Mouse (Mus musculus) liver, embryonic 14.5 days (tissue): ENCODE results near the gene Klhl29. TPM values are rescaled to one million over a fixed set of nuclear protein-coding genes. Genes with fewer than 3 reads are reported as not detected.

Source experiments
- ATAC-seq: fragments of 200-750 bp; cut with Nextera tagmentation; 2 replicates; pipeline ENCODE4 v1.8.0; 2017; ENCODE audit warnings: moderate number of reproducible peaks, mild to moderate bottlenecking, moderate library complexity; ENCODE audit not compliant: insufficient read depth
- DNase-seq, 3 experiments: peaks; one replicate each; pipeline ENCODE4 v3.0.0-alpha.2; 2012 to 2013; ENCODE audit warnings: low read depth in 3 of 3, low spot score in 3 of 3
- H3K27ac ChIP-seq: fragments of 300-500 bp; sonication (generic); 2 replicates; pipeline ENCODE4 v1.5.1; 2014; ENCODE audit warnings: moderate library complexity, mild to moderate bottlenecking, control low read depth, inconsistent platforms
- H3K27me3 ChIP-seq: fragments of 300-500 bp; sonication (generic); 2 replicates; pipeline ENCODE4 v1.6.1; 2014; ENCODE audit warnings: mild to moderate bottlenecking, low read length, moderate library complexity; ENCODE audit not compliant: control insufficient read depth, insufficient read depth
- H3K36me3 ChIP-seq: fragments of 300-500 bp; sonication (generic); replicated peaks from 2 replicates; pipeline ENCODE4 v1.6.1; 2014; ENCODE audit warnings: low read depth; ENCODE audit not compliant: control insufficient read depth, insufficient read depth
- H3K4me1 ChIP-seq, 2 experiments: fragments of 200-500 bp in 1 of 2; fragments of 300-500 bp in 1 of 2; sonication (generic) in 1 of 2; replicated peaks; 2 replicates each; pipeline ENCODE4 v1.6.1; 2012 to 2014; ENCODE audit warnings: antibody characterized with exemption in 1 of 2, inconsistent platforms in 1 of 2, low read length in 1 of 2; ENCODE audit not compliant: control insufficient read depth in 2 of 2, insufficient read depth in 2 of 2
- H3K4me2 ChIP-seq: fragments of 300-500 bp; sonication (generic); 2 replicates; pipeline ENCODE4 v1.6.1; 2014; ENCODE audit warnings: low read depth, mild to moderate bottlenecking, control low read depth, moderate library complexity
- H3K4me3 ChIP-seq, 2 experiments: fragments of 200-500 bp in 1 of 2; fragments of 300-500 bp in 1 of 2; sonication (generic) in 1 of 2; 2 replicates each; pipeline ENCODE4 v1.5.1; 2012 to 2014; ENCODE audit warnings: low read depth in 2 of 2, low read length in 2 of 2, mild to moderate bottlenecking in 2 of 2, control low read depth in 1 of 2, inconsistent platforms in 1 of 2, moderate library complexity in 1 of 2; ENCODE audit not compliant: insufficient read depth in 1 of 2
- H3K9ac ChIP-seq: fragments of 300-500 bp; sonication (generic); replicated peaks from 2 replicates; pipeline ENCODE4 v1.6.1; 2014; ENCODE audit warnings: mild to moderate bottlenecking, control low read depth, moderate library complexity
- H3K9me3 ChIP-seq: fragments of 300-500 bp; sonication (generic); 2 replicates; pipeline ENCODE4 v1.6.1; 2016; ENCODE audit warnings: low read length, mixed read lengths; ENCODE audit not compliant: control insufficient read depth
- CTCF ChIP-seq: IDR thresholded peaks from 2 replicates; pipeline ENCODE4 v1.5.1; 2016; ENCODE audit warnings: antibody characterized with exemption, low read depth, control low read depth
- EP300 ChIP-seq: IDR thresholded peaks from 2 replicates; pipeline ENCODE4 v1.6.1; 2016; ENCODE audit warnings: antibody characterized with exemption, low read depth
- WGBS: fragments of 180-500 bp; shearing (Covaris S2); extraction: QIAGEN DNeasy Blood & Tissue Kit; methylation state at CpG from one replicate; pipeline ENCODE4 v1.1.7; 2014; ENCODE audit not compliant: insufficient replicate concordance; 5-methylcytosine and 5-hydroxymethylcytosine counted together
- polyA plus RNA-seq, 2 experiments: library from polyadenylated mRNA; depleted of rRNA in 1 of 2; stranded (reverse) in 1 of 2; unstranded in 1 of 2; fragments of >200 nt; fragmentation: Nextera tagmentation in 1 of 2; extraction: Ambion mirVana in 1 of 2; gene quantifications; 2 replicates each; pipeline versions ENCODE4 v1.2.1 to v1.2.3; 2012 to 2014

Gene Klhl29
- polyA plus RNA-seq, 2 experiments: 0.06 to 0.11 TPM

- no peaks in the 10 kb centered on the region for H3K9me3 ChIP-seq
- TF ChIP-seq EP300: no peak
- TF ChIP-seq CTCF: no peak
- H3K36me3 ChIP-seq: no peaks in the 10 kb centered on the region
- no peaks in the 10 kb centered on the region for H3K4me1 ChIP-seq
- no peak overlapping the region for H3K4me3 ChIP-seq
- DNase-seq: no peak
- H3K27ac ChIP-seq: no peak overlapping the region
- no peak overlapping the region for H3K9ac ChIP-seq
- H3K27me3 ChIP-seq: no peaks in the 10 kb centered on the region
- H3K4me2 ChIP-seq: no peak overlapping the region
- 75% methylated on average over 9 of the region's 9 CpGs for WGBS
- no peak for ATAC-seq
Measured at GRCm38 (mm10) chr12:5316029-5316567, 59.4 kb downstream of the Klhl29 start.

DNA sequence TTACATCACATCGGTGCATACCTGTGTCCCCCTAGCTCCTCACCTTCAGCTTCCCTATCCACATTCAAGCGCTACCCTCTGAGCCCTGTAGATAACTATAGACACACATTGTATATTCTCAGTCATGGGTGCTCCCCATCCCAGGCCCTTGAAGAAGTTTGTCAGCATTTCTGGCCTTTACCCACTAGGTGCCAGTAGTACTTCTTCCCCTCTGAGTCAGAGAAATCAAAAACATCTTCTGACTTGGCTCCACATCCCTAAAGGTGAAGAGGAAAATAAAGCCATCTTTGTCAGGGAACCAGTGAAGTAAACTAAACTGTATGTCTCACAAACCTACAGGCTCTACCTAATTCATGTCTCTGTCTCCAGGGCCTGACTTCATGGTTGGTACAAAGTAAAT is 67.6 kb downstream of the Klhl29 start:
- H3K9me3 ChIP-seq: no peaks in the 10 kb centered on the region
- no peak overlapping the region for H3K9ac ChIP-seq
- H3K36me3 ChIP-seq: no peaks in the 10 kb centered on the region
- no peak overlapping the region for H3K4me2 ChIP-seq
- no peak overlapping the region for H3K27ac ChIP-seq
- H3K4me1 ChIP-seq: no peaks in the 10 kb centered on the region
- H3K4me3 ChIP-seq: no peak overlapping the region
- no peak for TF ChIP-seq CTCF
- TF ChIP-seq EP300: no peak
- DNase-seq: no peak
- WGBS: 66% methylated on average over 2 of the region's 2 CpGs
- no peak for ATAC-seq
- H3K27me3 ChIP-seq: no peaks in the 10 kb centered on the region

- ATAC-seq: no peak
- 28% methylated on average over 1 of the region's 1 CpGs for WGBS
- no peak for TF ChIP-seq CTCF
- no peak for TF ChIP-seq EP300
Measured at GRCm38 (mm10) chr12:5305466-5305865, 70.0 kb downstream of the Klhl29 start.

DNA sequence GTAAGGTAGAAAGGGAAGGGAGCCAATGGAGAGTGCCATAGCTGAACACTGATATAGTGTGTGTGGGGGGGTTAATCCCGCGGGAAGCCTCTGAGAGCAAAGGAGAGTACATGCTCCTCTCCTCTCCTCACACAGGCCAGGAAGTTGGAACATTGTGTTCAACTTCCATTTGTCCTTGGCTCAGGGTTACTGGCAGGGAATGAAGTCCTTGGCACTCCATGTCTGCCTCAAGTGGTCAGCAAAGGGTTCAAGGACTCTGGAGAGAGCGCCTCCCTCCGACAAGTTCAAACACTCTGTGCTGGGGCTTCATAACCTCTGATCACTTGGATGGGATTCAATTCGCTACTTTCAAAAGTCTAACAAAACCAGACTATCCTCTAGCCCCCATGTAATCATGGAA is 71.6 kb downstream of the Klhl29 start:
- Histone ChIP-seq H3K27me3 (no peaks in the 10 kb centered on the region), H3K4me3 (no peak overlapping the region), H3K27ac (no peak overlapping the region), H3K9me3 (no peaks in the 10 kb centered on the region), H3K36me3 (no peaks in the 10 kb centered on the region), H3K4me2 (no peak overlapping the region), H3K9ac (no peak overlapping the region), H3K4me1 (no peaks in the 10 kb centered on the region)
- WGBS: 56% methylated on average over 5 of the region's 5 CpGs
- DNase-seq (no peak), ATAC-seq (no peak)
- TF ChIP-seq CTCF (no peak), EP300 (no peak)

More at GRCm38 (mm10) chr12:5305466-5305865, 70.0 kb downstream of the Klhl29 start:
- Histone ChIP-seq H3K9me3 (no peaks in the 10 kb centered on the region), H3K27ac (no peak overlapping the region), H3K4me3 (no peak overlapping the region), H3K36me3 (no peaks in the 10 kb centered on the region), H3K4me1 (no peaks in the 10 kb centered on the region), H3K27me3 (no peaks in the 10 kb centered on the region), H3K4me2 (no peak overlapping the region), H3K9ac (no peak overlapping the region)
- no peak for DNase-seq

DNA sequence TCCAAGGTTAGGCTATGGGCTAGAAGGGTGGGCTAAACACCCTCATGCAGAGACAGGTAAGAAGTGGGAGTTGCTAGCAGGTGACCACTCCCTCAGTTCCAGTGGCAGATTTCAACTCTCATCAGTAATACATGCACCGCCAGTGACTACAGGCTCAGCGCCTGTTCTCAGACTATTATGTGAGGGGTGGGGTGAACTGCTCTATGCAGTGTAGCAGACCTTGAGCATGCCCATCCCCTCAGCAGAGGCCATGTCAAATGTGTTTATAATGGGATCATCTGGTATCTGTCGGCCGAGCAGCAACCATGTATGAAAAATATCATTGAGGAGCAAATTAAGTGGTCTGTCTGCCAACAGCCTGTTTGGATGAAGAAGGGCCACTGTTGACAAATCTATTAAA is 72.4 kb downstream of the Klhl29 start:
- DNase-seq: no peak
- Histone ChIP-seq H3K27ac (no peak overlapping the region), H3K27me3 (no peaks in the 10 kb centered on the region), H3K4me1 (no peaks in the 10 kb centered on the region), H3K4me2 (no peak overlapping the region), H3K4me3 (no peak overlapping the region), H3K36me3 (no peaks in the 10 kb centered on the region), H3K9me3 (no peaks in the 10 kb centered on the region), H3K9ac (no peak overlapping the region)
- 79% methylated on average over 4 of the region's 4 CpGs for WGBS
- ATAC-seq: no peak
- TF ChIP-seq EP300 (no peak), CTCF (no peak)
